Mouse (Mus musculus): ENCODE measurements around the gene Picalm. TPM values are rescaled to one million over a fixed set of nuclear protein-coding genes. Genes with fewer than 3 reads are reported as not detected.

Gene Picalm
- total RNA-seq, 2 experiments from 2014 or later = 168 to 206 TPM

Other genes with a start within 250 kb of the Picalm start
- gene Ccdc81, start 226.6 kb upstream of the Picalm start, total RNA-seq (2021) = under 1 TPM; 0.10 to 0.13 TPM
- gene Hikeshi, start 189.0 kb upstream of the Picalm start, total RNA-seq (2021) = 10 to 100 TPM; 69.4 to 98.6 TPM
- 10 to 100 TPM; 34.3 to 49.6 TPM for gene Eed, start 149.2 kb upstream of the Picalm start, total RNA-seq (2021)
- 1 to 10 TPM in 1 of 2 experiments, under 1 TPM in 1; 0.98 to 1.0 TPM for gene Ccdc83, start 135.6 kb downstream of the Picalm start, total RNA-seq (2021)
- 100 to 1,000 TPM in 1 of 2 experiments, 10 to 100 TPM in 1; 91.1 to 101 TPM for gene Sytl2, start 172.0 kb downstream of the Picalm start, total RNA-seq (2021)

Data from gastrocnemius, postnatal 4 days (tissue).